ENCODE assay signal across 10 mouse cellular contexts in the genomic region with DNA sequence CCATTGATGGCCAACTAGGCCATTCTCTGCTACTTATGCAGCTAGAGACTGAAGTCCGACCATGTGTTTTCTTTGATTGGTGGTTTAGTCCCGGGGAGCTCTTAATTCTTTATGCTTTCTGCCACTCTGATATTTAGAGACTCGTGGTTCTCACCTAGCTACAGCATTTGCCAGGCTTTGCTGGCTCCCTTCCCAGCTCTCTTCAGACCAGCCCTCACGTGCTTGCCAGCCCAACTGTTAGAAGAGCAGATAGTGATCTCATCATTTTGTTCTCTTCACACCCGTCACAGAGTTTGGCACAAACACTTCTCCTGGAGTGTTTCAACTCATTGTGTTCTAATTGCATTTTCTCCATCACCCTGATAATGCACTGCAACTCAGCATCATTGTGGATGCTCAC.
A peak's percentile ranks its signal among the peaks of the same experiment; 100 is the strongest.
DNase-seq lines count a peak whose midpoint lies in the region; ATAC-seq lines count a peak whose summit lies in the region.
"Had no signal": no experiment of that assay in that cellular context is flagged by ENCODE, and none has a peak within 500 bp of the region (broad histone marks: within the 10 kb centered on the region; RNA-seq: fewer than 3 reads in every experiment).

No protein-coding gene starts in this region.

- WGBS in midbrain, embryonic 13.5 days, result 67% methylated on average over 5 of the region's 5 CpGs
- WGBS in midbrain, embryonic 11.5 days, result 76% methylated on average over 5 of the region's 5 CpGs
- 23% methylated on average over 5 of the region's 5 CpGs for WGBS in forebrain, embryonic 16.5 days
- 63% methylated on average over 5 of the region's 5 CpGs for whole genome bisulfite sequencing in kidney, embryonic 16.5 days

- no peak overlapping the region for H3K9ac ChIP-seq in midbrain, embryonic 13.5 days (replicated peaks)
- H3K9ac ChIP-seq in midbrain, embryonic 11.5 days (ENCODE audit: low read length), result no peak overlapping the region
- H3K9ac ChIP-seq in forebrain, embryonic 16.5 days (replicated peaks; ENCODE audit: low read depth, low read length), result no peak overlapping the region
- H3K9ac ChIP-seq in kidney, embryonic 16.5 days (replicated peaks; ENCODE audit: low read length), result no peak overlapping the region
- H3K9ac ChIP-seq: limb, embryonic 15.5 days had no signal

- ATAC-seq in midbrain, embryonic 13.5 days, result peak; percentile 50; the same call in 1 of the 2 replicates
- no peak for ATAC-seq in midbrain, embryonic 11.5 days (ENCODE audit: low FRiP score)
- peak; percentile 94 for ATAC-seq in forebrain, embryonic 16.5 days
- no peak for ATAC-seq in kidney, embryonic 16.5 days (ENCODE audit: low FRiP score, low TSS enrichment)

- no peak overlapping the region for H3K4me3 ChIP-seq in midbrain, embryonic 13.5 days (replicated peaks)
- H3K4me3 ChIP-seq in midbrain, embryonic 11.5 days (ENCODE audit: low read depth, low read length), result no peak overlapping the region
- no peak overlapping the region for H3K4me3 ChIP-seq in forebrain, embryonic 16.5 days (replicated peaks; ENCODE audit: low read length)
- H3K4me3 ChIP-seq in kidney, embryonic 16.5 days (ENCODE audit: low read length), result no peak overlapping the region
- H3K4me3 ChIP-seq: limb, embryonic 15.5 days; myocyte had no signal

- H3K36me3 ChIP-seq in midbrain, embryonic 13.5 days, result no peaks in the 10 kb centered on the region
- no peaks in the 10 kb centered on the region for H3K36me3 ChIP-seq in midbrain, embryonic 11.5 days (ENCODE audit: control insufficient read depth, insufficient read depth, low read length)
- H3K36me3 ChIP-seq in forebrain, embryonic 16.5 days (ENCODE audit: control insufficient read depth, insufficient read depth), result no peaks in the 10 kb centered on the region
- H3K36me3 ChIP-seq in kidney, embryonic 16.5 days (ENCODE audit: insufficient read depth, low read length), result no peaks in the 10 kb centered on the region
- H3K36me3 ChIP-seq: limb, embryonic 15.5 days had no signal

- no peak overlapping the region for H3K4me2 ChIP-seq in midbrain, embryonic 13.5 days (replicated peaks)
- H3K4me2 ChIP-seq in midbrain, embryonic 11.5 days, result no peak overlapping the region
- H3K4me2 ChIP-seq in forebrain, embryonic 16.5 days (ENCODE audit: low read length), result no peak overlapping the region
- H3K4me2 ChIP-seq in kidney, embryonic 16.5 days (replicated peaks; ENCODE audit: low read depth, low read length), result no peak overlapping the region
- H3K4me2 ChIP-seq: limb, embryonic 15.5 days had no signal

- no peaks in the 10 kb centered on the region for H3K4me1 ChIP-seq in midbrain, embryonic 13.5 days (replicated peaks)
- H3K4me1 ChIP-seq in midbrain, embryonic 11.5 days (ENCODE audit: control insufficient read depth, insufficient read depth, low read length), result no peaks in the 10 kb centered on the region
- H3K4me1 ChIP-seq in forebrain, embryonic 16.5 days (replicated peaks; ENCODE audit: control insufficient read depth, insufficient read depth, low read length), result peaks cover 3% of the 10 kb centered on the region; the same call in 1 of the 2 replicates
- no peaks in the 10 kb centered on the region for H3K4me1 ChIP-seq in kidney, embryonic 16.5 days (ENCODE audit: insufficient read depth, low read length)
- H3K4me1 ChIP-seq: limb, embryonic 15.5 days had no signal

- H3K9me3 ChIP-seq in midbrain, embryonic 13.5 days, result no peaks in the 10 kb centered on the region
- H3K9me3 ChIP-seq in midbrain, embryonic 11.5 days (ENCODE audit: control insufficient read depth, low read length), result no peaks in the 10 kb centered on the region
- no peaks in the 10 kb centered on the region for H3K9me3 ChIP-seq in forebrain, embryonic 16.5 days (ENCODE audit: control insufficient read depth, low read length)
- no peaks in the 10 kb centered on the region for H3K9me3 ChIP-seq in kidney, embryonic 16.5 days (ENCODE audit: low read length)
- H3K9me3 ChIP-seq: limb, embryonic 15.5 days had no signal

- H3K27ac ChIP-seq in midbrain, embryonic 13.5 days, result no peak overlapping the region
- no peak overlapping the region for H3K27ac ChIP-seq in midbrain, embryonic 11.5 days (ENCODE audit: low read depth, low read length)
- H3K27ac ChIP-seq in forebrain, embryonic 16.5 days (ENCODE audit: low read length), result no peak overlapping the region
- no peak overlapping the region for H3K27ac ChIP-seq in kidney, embryonic 16.5 days (ENCODE audit: low read length)
- H3K27ac ChIP-seq: limb, embryonic 15.5 days had no signal

- H3K27me3 ChIP-seq in midbrain, embryonic 13.5 days, result no peaks in the 10 kb centered on the region
- no peaks in the 10 kb centered on the region for H3K27me3 ChIP-seq in midbrain, embryonic 11.5 days (ENCODE audit: control insufficient read depth, insufficient read depth, low read length)
- no peaks in the 10 kb centered on the region for H3K27me3 ChIP-seq in forebrain, embryonic 16.5 days (replicated peaks; ENCODE audit: control insufficient read depth, insufficient read depth, low read length)
- no peaks in the 10 kb centered on the region for H3K27me3 ChIP-seq in kidney, embryonic 16.5 days (ENCODE audit: insufficient read depth, low read length)
- H3K27me3 ChIP-seq: limb, embryonic 15.5 days had no signal

- DNase-seq in midbrain, embryonic 11.5 days (ENCODE audit: low spot score, missing footprints), result no peak
- DNase-seq in left cerebral cortex, adult 18-20 months (ENCODE audit: low spot score in 2 of 2), result peak; percentile 47 to 48
- DNase-seq in right cerebral cortex, postnatal 36 days (ENCODE audit: low spot score in 2 of 2), result peak; percentile 59 to 68
- DNase-seq in lung, postnatal 4 days, result no peak
- no peak for DNase-seq in embryo, embryonic 10 days (ENCODE audit: low spot score)

Comparison
In these comparisons a context has a peak if more than half of its experiments do, and no peak if none do; other contexts are left out.
1. ATAC-seq: peak in midbrain, embryonic 13.5 days (single experiment) and forebrain, embryonic 16.5 days (single experiment); none in midbrain, embryonic 11.5 days (single experiment) and kidney, embryonic 16.5 days (single experiment).
2. DNase-seq: peak in left cerebral cortex, adult 18-20 months (2 of 2) and right cerebral cortex, postnatal 36 days (2 of 2); none in midbrain, embryonic 11.5 days (single experiment), lung, postnatal 4 days (0 of 2) and embryo, embryonic 10 days (single experiment).